Mouse (Mus musculus): ENCODE measurements around the gene Opn1sw. TPM values are rescaled to one million over a fixed set of nuclear protein-coding genes. Genes with fewer than 3 reads are reported as not detected.
"Not testable (repeated sequence)": the region's sequence is repeated elsewhere in the genome, so short reads cannot be mapped to it uniquely, and the experiment has no call there.

Gene Opn1sw
- polyA plus RNA-seq, 1 experiment from 2014 or later: 0.48 TPM

DNA sequence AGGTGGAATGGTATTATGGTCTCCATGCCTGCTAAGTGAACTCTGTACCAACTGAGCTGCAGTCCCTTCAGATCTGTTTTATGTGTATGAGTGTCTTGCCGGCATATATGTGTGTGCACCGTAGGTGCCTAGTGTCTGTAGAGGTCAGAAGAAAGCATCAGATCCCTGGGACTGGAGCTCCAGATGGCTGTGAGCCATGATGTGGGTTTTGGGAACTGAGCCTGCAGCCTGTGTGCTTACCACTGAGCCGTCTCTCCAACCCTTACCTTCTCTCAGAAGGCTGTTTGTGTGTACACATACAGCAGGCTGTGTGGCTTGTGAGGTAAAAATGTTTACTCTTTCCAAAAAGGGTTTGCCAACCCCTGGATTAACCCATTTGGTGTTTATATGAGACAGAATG is 28.9 kb downstream of the Opn1sw start:
- WGBS: 97% methylated on average over 3 of the region's 3 CpGs

DNA sequence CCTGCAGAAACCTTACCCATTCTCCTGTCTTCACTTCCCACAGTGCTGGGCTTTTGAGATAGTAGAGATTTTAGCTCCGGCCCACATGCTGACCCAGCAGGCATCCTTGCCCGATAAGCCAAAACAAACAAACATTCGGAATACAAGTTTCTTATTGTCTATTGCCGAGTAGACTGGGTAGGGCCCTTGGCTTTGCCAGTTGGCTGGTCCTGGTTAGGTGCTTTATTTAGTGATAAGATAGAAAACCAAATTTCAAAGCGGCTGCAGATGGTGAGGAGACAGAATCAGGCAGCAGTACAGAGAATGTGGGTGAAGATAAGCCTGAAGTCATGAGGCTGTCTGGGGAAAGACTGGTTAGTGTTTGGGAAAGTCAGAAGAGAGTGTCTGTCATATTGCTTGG is 35.5 kb downstream of the Opn1sw start:
- DNase-seq (ENCODE audit: low spot score) (no peak), ATAC-seq (ENCODE audit: low FRiP score) (no peak)
- WGBS: 47% methylated on average over 5 of the region's 5 CpGs

More for the DNA sequence above, 28.9 kb downstream of the Opn1sw start:
- no peaks in the 10 kb centered on the region for H3K4me1 ChIP-seq (replicated peaks; ENCODE audit: control insufficient read depth, insufficient read depth, low read length)
- no peak for ATAC-seq (ENCODE audit: low FRiP score)
- no peak overlapping the region for H3K4me2 ChIP-seq (replicated peaks)
- no peaks in the 10 kb centered on the region for H3K9me3 ChIP-seq (ENCODE audit: control insufficient read depth, low read length)
- no peak overlapping the region for H3K27ac ChIP-seq
- no peaks in the 10 kb centered on the region for H3K27me3 ChIP-seq (ENCODE audit: control insufficient read depth, insufficient read depth, low read length)
- peaks cover 45% of the 10 kb centered on the region for H3K36me3 ChIP-seq (replicated peaks; ENCODE audit: control insufficient read depth, insufficient read depth)
- no peak overlapping the region for H3K4me3 ChIP-seq (replicated peaks; ENCODE audit: low read length)
- no peak overlapping the region for H3K9ac ChIP-seq
- no peak for DNase-seq (ENCODE audit: low spot score)

DNA sequence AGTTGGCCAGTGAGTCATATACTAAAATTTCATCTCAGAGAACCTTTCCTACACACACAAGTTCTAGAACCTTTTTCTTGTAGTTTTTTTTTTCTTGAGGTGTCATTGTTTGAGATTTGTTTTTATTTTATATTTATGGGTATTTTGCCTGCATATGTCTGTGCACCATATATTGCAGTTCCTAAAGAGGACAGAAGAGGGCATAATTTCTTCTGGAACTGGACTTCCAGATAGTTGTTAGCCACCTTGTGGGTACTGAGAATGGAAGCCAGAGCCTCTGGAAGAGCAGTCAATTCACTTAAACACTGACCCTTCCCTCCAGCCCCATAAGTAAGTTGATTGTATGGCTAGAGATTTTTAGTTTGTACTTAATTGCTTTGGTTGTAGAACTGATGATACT is 36.7 kb downstream of the Opn1sw start:
- Histone ChIP-seq H3K4me2 (replicated peaks) (no peak overlapping the region), H3K9ac (no peak overlapping the region), H3K27me3 (ENCODE audit: control insufficient read depth, insufficient read depth, low read length) (no peaks in the 10 kb centered on the region), H3K4me3 (replicated peaks; ENCODE audit: low read length) (no peak overlapping the region), H3K4me1 (replicated peaks; ENCODE audit: control insufficient read depth, insufficient read depth, low read length) (peaks cover 13% of the 10 kb centered on the region), H3K36me3 (replicated peaks; ENCODE audit: control insufficient read depth, insufficient read depth) (peaks cover 5% of the 10 kb centered on the region), H3K27ac (no peak overlapping the region), H3K9me3 (ENCODE audit: control insufficient read depth, low read length) (no peaks in the 10 kb centered on the region)
- DNase-seq (ENCODE audit: low spot score): no peak
- no peak for ATAC-seq (ENCODE audit: low FRiP score)

More for the DNA sequence above, 35.5 kb downstream of the Opn1sw start:
- no peak overlapping the region for H3K27ac ChIP-seq
- no peak overlapping the region for H3K4me2 ChIP-seq (replicated peaks)
- H3K36me3 ChIP-seq (replicated peaks; ENCODE audit: control insufficient read depth, insufficient read depth): peaks cover 17% of the 10 kb centered on the region
- peaks cover 9% of the 10 kb centered on the region for H3K4me1 ChIP-seq (replicated peaks; ENCODE audit: control insufficient read depth, insufficient read depth, low read length)
- no peaks in the 10 kb centered on the region for H3K27me3 ChIP-seq (ENCODE audit: control insufficient read depth, insufficient read depth, low read length)
- H3K9me3 ChIP-seq (ENCODE audit: control insufficient read depth, low read length): no peaks in the 10 kb centered on the region
- no peak overlapping the region for H3K9ac ChIP-seq
- H3K4me3 ChIP-seq (replicated peaks; ENCODE audit: low read length): no peak overlapping the region

DNA sequence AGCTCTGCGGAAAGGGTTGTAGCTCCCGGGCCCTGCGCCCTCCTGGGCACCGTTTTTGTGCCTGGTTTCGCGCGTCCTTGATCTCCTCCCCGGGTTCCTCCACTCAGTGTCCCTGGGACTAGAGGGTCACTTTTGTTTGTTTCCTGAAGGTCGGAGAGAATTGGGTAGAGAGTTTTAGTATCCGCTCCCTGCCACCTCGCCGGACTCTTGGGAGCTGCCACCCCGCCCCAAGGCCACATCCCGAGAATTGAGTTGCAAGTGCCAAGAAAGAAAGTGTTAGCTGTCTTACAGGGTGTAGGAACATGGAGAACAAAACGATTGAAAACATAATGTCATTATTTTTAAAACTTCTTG is 39.9 kb downstream of the Opn1sw start:
- 0% methylated on average over 15 of the region's 15 CpGs for WGBS
- H3K4me1 ChIP-seq (replicated peaks; ENCODE audit: control insufficient read depth, insufficient read depth, low read length): peaks cover 13% of the 10 kb centered on the region
- H3K27ac ChIP-seq: peak overlapping the region; percentile 78
- DNase-seq (ENCODE audit: low spot score) (no peak), ATAC-seq (ENCODE audit: low FRiP score) (no peak)
- H3K9ac ChIP-seq: peak overlapping the region; percentile 87
- peak overlapping the region; percentile 98 for H3K4me3 ChIP-seq (replicated peaks; ENCODE audit: low read length)
- H3K9me3 ChIP-seq (ENCODE audit: control insufficient read depth, low read length): no peaks in the 10 kb centered on the region
- H3K27me3 ChIP-seq (ENCODE audit: control insufficient read depth, insufficient read depth, low read length): no peaks in the 10 kb centered on the region
- no peaks in the 10 kb centered on the region for H3K36me3 ChIP-seq (replicated peaks; ENCODE audit: control insufficient read depth, insufficient read depth)
- peak overlapping the region; percentile 79 for H3K4me2 ChIP-seq (replicated peaks)

DNA sequence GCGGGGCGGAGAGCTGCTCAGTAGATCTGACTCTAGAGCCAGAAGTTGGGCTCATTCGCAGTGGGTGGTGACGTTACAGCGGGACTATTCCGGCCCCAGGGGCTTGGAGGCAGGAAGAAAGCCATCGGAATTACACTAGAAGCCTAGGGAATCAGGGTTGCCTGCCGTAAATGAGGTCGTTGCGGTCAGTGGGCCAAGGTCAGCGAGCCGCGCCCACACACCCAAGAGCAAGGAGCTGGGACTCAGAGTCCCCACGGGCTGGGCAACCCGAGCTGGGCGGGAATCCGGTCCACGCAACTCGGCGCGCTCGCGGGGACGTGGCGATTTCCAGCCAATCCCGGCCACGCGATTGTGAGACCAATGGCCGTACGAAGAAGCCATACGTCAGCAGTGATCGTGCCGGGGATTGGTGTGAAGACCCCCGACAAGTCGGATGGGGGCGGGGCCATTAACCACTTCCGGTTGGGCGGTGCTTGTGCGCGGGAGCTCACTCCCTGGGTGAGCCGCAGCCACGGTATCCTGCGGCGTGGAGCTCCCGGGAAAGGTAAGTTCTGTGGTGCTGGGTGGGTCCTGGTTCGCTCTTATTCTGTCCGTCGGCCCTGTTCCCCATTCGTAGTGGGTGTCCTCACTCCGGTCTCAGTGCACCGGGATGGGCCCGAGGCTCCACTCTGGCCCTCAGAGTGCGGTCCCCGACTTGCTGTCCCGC is 40.5 kb downstream of the Opn1sw start, which contains the start of gene Calu:
TSS of gene Calu (plus strand) at position 405 of the 706 bp plus-strand sequence.
- no peaks in the 10 kb centered on the region for H3K27me3 ChIP-seq (ENCODE audit: control insufficient read depth, insufficient read depth, low read length)
- no peaks in the 10 kb centered on the region for H3K9me3 ChIP-seq (ENCODE audit: control insufficient read depth, low read length)
- peak within 1 kb of the TSS; percentile 89 for H3K27ac ChIP-seq
- DNase-seq (ENCODE audit: low spot score) (peak; percentile 99), ATAC-seq (ENCODE audit: low FRiP score) (peak; percentile 99)
- under 1% methylated on average over 55 of the region's 55 CpGs for WGBS
- peaks cover 13% of the 10 kb centered on the region for H3K4me1 ChIP-seq (replicated peaks; ENCODE audit: control insufficient read depth, insufficient read depth, low read length)
- no peaks in the 10 kb centered on the region for H3K36me3 ChIP-seq (replicated peaks; ENCODE audit: control insufficient read depth, insufficient read depth)
- H3K9ac ChIP-seq: peak within 1 kb of the TSS; percentile 87
- H3K4me3 ChIP-seq (replicated peaks; ENCODE audit: low read length): peak within 1 kb of the TSS; percentile 98
- peak within 1 kb of the TSS; percentile 79 for H3K4me2 ChIP-seq (replicated peaks)

DNA sequence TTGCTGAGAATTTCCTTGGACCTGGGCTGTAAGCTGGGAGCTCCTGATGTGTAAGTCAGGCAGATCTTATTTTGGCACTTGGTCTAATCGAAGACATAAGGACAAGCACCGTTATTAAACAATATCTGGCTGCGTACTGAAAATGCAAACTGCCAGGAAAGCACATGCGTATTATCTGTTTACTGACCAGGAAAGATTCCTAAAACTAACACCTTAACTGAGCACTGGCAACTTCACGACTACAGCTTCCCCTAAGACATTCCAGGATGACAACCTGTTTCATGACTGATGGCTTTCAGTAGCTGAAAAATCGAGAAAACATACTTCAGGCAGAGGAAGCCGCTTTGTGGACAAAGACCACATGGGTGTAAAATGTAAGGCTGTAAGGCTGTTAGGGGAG is 41.1 kb downstream of the Opn1sw start:
- 46% methylated on average over 7 of the region's 7 CpGs for WGBS
- Histone ChIP-seq H3K4me1 (replicated peaks; ENCODE audit: control insufficient read depth, insufficient read depth, low read length) (peaks cover 13% of the 10 kb centered on the region), H3K4me2 (replicated peaks) (peak overlapping the region; percentile 57), H3K9me3 (ENCODE audit: control insufficient read depth, low read length) (no peaks in the 10 kb centered on the region), H3K27ac (peak overlapping the region; percentile 89), H3K27me3 (ENCODE audit: control insufficient read depth, insufficient read depth, low read length) (no peaks in the 10 kb centered on the region), H3K4me3 (replicated peaks; ENCODE audit: low read length) (peak overlapping the region; percentile 98), H3K9ac (peak overlapping the region; percentile 75), H3K36me3 (replicated peaks; ENCODE audit: control insufficient read depth, insufficient read depth) (no peaks in the 10 kb centered on the region)
- DNase-seq (ENCODE audit: low spot score) (no peak), ATAC-seq (ENCODE audit: low FRiP score) (no peak)

DNA sequence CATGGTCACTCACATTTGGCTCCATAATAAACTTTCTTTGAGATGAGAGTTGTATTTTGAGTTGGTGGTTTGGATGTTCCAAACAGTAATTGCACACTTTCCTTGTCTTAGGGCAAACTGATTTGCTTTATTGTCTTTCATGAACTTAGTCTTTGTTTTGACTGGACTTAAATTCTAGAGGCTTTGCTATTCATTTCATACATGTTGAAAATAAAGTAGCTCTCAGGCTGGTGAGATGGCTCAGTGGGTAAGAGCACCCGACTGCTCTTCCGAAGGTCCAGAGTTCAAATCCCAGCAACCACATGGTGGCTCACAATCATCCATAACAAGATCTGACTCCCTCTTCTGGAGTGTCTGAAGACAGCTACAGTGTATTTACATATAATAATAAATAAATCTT is 41.8 kb downstream of the Opn1sw start:
- H3K4me3 ChIP-seq (replicated peaks; ENCODE audit: low read length); H3K36me3 ChIP-seq (replicated peaks; ENCODE audit: control insufficient read depth, insufficient read depth); H3K27me3 ChIP-seq (ENCODE audit: control insufficient read depth, insufficient read depth, low read length); ATAC-seq (ENCODE audit: low FRiP score); H3K4me2 ChIP-seq (replicated peaks); H3K27ac ChIP-seq; DNase-seq (ENCODE audit: low spot score); H3K9ac ChIP-seq; H3K9me3 ChIP-seq (ENCODE audit: control insufficient read depth, low read length): not testable (repeated sequence)
- 95% methylated on average over 2 of the region's 2 CpGs for WGBS
- H3K4me1 ChIP-seq (replicated peaks; ENCODE audit: control insufficient read depth, insufficient read depth, low read length): peaks cover 13% of the 10 kb centered on the region

DNA sequence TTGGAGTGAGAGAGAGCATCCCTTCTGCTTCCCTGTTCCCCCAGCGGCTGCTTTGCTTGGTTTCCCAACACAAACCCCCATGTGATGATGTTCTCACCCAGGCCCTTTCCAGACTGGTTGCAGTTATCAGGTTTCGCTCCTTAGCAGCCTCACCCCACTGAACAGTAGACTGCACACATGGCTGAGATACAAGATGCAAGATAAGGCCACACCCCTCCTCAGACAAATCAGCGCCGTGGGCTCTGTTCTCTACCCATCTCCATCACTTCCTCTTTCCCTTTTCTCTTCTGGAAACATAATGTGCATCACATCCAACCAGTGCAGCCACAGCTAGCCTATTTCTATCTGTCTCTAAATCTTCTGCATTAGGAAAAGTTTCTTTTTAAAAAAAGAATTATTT is 58.8 kb downstream of the Opn1sw start:
- H3K9me3 ChIP-seq (ENCODE audit: control insufficient read depth, low read length): no peaks in the 10 kb centered on the region
- H3K36me3 ChIP-seq (replicated peaks; ENCODE audit: control insufficient read depth, insufficient read depth): no peaks in the 10 kb centered on the region
- no peak overlapping the region for H3K4me2 ChIP-seq (replicated peaks)
- H3K27me3 ChIP-seq (ENCODE audit: control insufficient read depth, insufficient read depth, low read length): no peaks in the 10 kb centered on the region
- ATAC-seq (ENCODE audit: low FRiP score): no peak
- no peak overlapping the region for H3K9ac ChIP-seq
- no peaks in the 10 kb centered on the region for H3K4me1 ChIP-seq (replicated peaks; ENCODE audit: control insufficient read depth, insufficient read depth, low read length)
- no peak overlapping the region for H3K4me3 ChIP-seq (replicated peaks; ENCODE audit: low read length)
- H3K27ac ChIP-seq: no peak overlapping the region
- 78% methylated on average over 4 of the region's 4 CpGs for WGBS
- no peak for DNase-seq (ENCODE audit: low spot score)

DNA sequence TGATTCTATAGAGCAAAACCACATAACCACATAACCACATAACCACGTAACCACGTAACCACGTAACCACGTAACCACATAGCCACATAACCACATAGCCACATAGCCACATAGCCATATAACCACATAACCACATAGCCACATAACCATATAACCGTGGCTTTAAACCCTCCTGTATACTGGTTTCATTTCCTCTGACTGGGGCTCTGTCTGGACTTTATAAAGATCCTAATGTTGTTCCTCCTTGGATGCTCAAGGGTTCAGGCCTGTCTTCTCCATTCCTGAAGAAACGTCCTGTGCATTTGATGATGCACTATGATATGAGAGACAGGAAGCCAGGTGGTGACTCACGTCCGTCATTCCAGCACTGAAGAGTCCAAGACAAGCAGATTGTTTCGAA is 61.3 kb downstream of the Opn1sw start:
- WGBS: 89% methylated on average over 9 of the region's 9 CpGs
- no peak overlapping the region for H3K9ac ChIP-seq
- no peak for DNase-seq (ENCODE audit: low spot score)

More for the DNA sequence above, 61.3 kb downstream of the Opn1sw start:
- H3K9me3 ChIP-seq (ENCODE audit: control insufficient read depth, low read length): no peaks in the 10 kb centered on the region
- H3K4me1 ChIP-seq (replicated peaks; ENCODE audit: control insufficient read depth, insufficient read depth, low read length): no peaks in the 10 kb centered on the region
- no peak overlapping the region for H3K4me3 ChIP-seq (replicated peaks; ENCODE audit: low read length)
- no peaks in the 10 kb centered on the region for H3K36me3 ChIP-seq (replicated peaks; ENCODE audit: control insufficient read depth, insufficient read depth)
- H3K4me2 ChIP-seq (replicated peaks): no peak overlapping the region
- H3K27me3 ChIP-seq (ENCODE audit: control insufficient read depth, insufficient read depth, low read length): no peaks in the 10 kb centered on the region
- ATAC-seq (ENCODE audit: low FRiP score): no peak
- no peak overlapping the region for H3K27ac ChIP-seq

Measured in hindbrain, embryonic 14.5 days (tissue).